Mouse (Mus musculus) liver, adult 2 months (tissue): Measurements from ENCODE around the gene Nfyc. TPM values are rescaled to one million over a fixed set of nuclear protein-coding genes. Genes with fewer than 3 reads are reported as not detected.

Source experiments
- DNase-seq: peaks from one replicate; pipeline ENCODE4 v3.0.0-alpha.2; 2011; ENCODE audit warnings: low read depth, low spot score; ENCODE audit errors: extremely low read depth
- H3K27ac ChIP-seq: fragments of 200-500 bp; replicated peaks from 2 replicates; pipeline ENCODE4 v1.5.1; 2012; ENCODE audit warnings: low read depth, mild to moderate bottlenecking, control low read depth, inconsistent platforms, low read length; ENCODE audit not compliant: insufficient read depth
- H3K27me3 ChIP-seq: fragments of 200-500 bp; 2 replicates; pipeline ENCODE4 v1.6.1; 2012; ENCODE audit warnings: mild to moderate bottlenecking, moderate library complexity, low read length, inconsistent platforms; ENCODE audit not compliant: control insufficient read depth, insufficient read depth
- H3K36me3 ChIP-seq: fragments of 200-500 bp; 2 replicates; pipeline ENCODE4 v1.6.1; 2012; ENCODE audit warnings: low read length, inconsistent platforms; ENCODE audit not compliant: control insufficient read depth, insufficient read depth
- H3K4me1 ChIP-seq: fragments of 200-500 bp; 2 replicates; pipeline ENCODE4 v1.6.1; 2011; ENCODE audit warnings: low read length; ENCODE audit not compliant: control insufficient read depth, insufficient read depth
- H3K4me3 ChIP-seq: fragments of 200-500 bp; 2 replicates; pipeline ENCODE4 v1.5.1; 2011; ENCODE audit warnings: low read depth, mild to moderate bottlenecking, control low read depth, low read length, moderate library complexity; ENCODE audit not compliant: insufficient read depth
- H3K79me2 ChIP-seq: fragments of 200-500 bp; 2 replicates; pipeline ENCODE4 v1.6.1; 2012; ENCODE audit warnings: inconsistent platforms, mild to moderate bottlenecking, low read length, moderate library complexity; ENCODE audit not compliant: control insufficient read depth, insufficient read depth
- H3K9ac ChIP-seq: fragments of 200-500 bp; 2 replicates; pipeline ENCODE4 v1.6.1; 2012; ENCODE audit warnings: low read depth, mild to moderate bottlenecking, control low read depth, inconsistent platforms, low read length
- CTCF ChIP-seq: fragments of 200-500 bp; IDR thresholded peaks from 2 replicates; pipeline ENCODE4 v1.5.1; 2011; ENCODE audit warnings: low read depth, low read length, control low read depth
- POLR2A ChIP-seq: fragments of 200-500 bp; IDR thresholded peaks from 2 replicates; pipeline ENCODE4 v1.6.1; 2011; ENCODE audit warnings: low read length, control low read depth; ENCODE audit not compliant: insufficient read depth; ENCODE audit errors: extremely low read depth
- WGBS: fragments of 180-500 bp; shearing (Covaris S2); methylation state at CpG from one replicate; pipeline ENCODE4 v1.1.7; 2018; 5-methylcytosine and 5-hydroxymethylcytosine counted together
- polyA plus RNA-seq: library from polyadenylated mRNA; depleted of rRNA; stranded (reverse); fragments of >200 nt; gene quantifications from 2 replicates; pipeline ENCODE4 v1.2.3, GENCODE M21; 2012
- total RNA-seq: library from RNA; depleted of rRNA; stranded (reverse); fragments of >200 nt; gene quantifications from 2 replicates; pipeline ENCODE4 v1.2.3, GENCODE M21; 2014

Nfyc gene
- total and polyA plus RNA-seq, 2 experiments: 21.5 to 73.6 TPM

- TF ChIP-seq CTCF (no peak), POLR2A (no peak)
- no peaks in the 10 kb centered on the region for H3K79me2 ChIP-seq
- WGBS: 88% methylated on average over 6 of the region's 6 CpGs
- no peaks in the 10 kb centered on the region for H3K36me3 ChIP-seq
- H3K4me3 ChIP-seq: no peak overlapping the region
- peaks cover 7% of the 10 kb centered on the region; the same call in 1 of the 2 replicates for H3K4me1 ChIP-seq
- H3K9ac ChIP-seq: no peak overlapping the region
- 0 out of 2 replicates have a peak, but pooled peaks cover 5% of the 10 kb centered on the region for H3K27me3 ChIP-seq
- DNase-seq: no peak
- H3K27ac ChIP-seq: no peak overlapping the region
These were observed 98.6 kb downstream of the Nfyc start for GRCm38 (mm10) chr4:120732737-120733136.

GRCm38 (mm10) chr4:120731030-120731644 is 100.2 kb downstream of the Nfyc start:
- WGBS: under 1% methylated on average over 40 of the region's 40 CpGs
- Histone ChIP-seq H3K9ac (peak overlapping the region; percentile 69), H3K4me3 (peak overlapping the region; percentile 71), H3K4me1 (peaks cover 7% of the 10 kb centered on the region; the same call in 1 of the 2 replicates), H3K79me2 (no peaks in the 10 kb centered on the region), H3K27ac (no peak overlapping the region), H3K36me3 (no peaks in the 10 kb centered on the region), H3K27me3 (0 out of 2 replicates have a peak, but pooled peaks cover 5% of the 10 kb centered on the region)
- peak; percentile 17 for DNase-seq
- TF ChIP-seq CTCF (no peak), POLR2A (no peak)

GRCm38 (mm10) chr4:120730574-120730973 is 100.8 kb downstream of the Nfyc start:
- Histone ChIP-seq H3K79me2 (no peaks in the 10 kb centered on the region), H3K36me3 (no peaks in the 10 kb centered on the region), H3K4me1 (peaks cover 7% of the 10 kb centered on the region; the same call in 1 of the 2 replicates), H3K27ac (no peak overlapping the region), H3K27me3 (0 out of 2 replicates have a peak, but pooled peaks cover 5% of the 10 kb centered on the region), H3K9ac (no peak overlapping the region), H3K4me3 (peak overlapping the region; percentile 71; the same call in 1 of the 2 replicates)
- TF ChIP-seq CTCF (no peak), POLR2A (no peak)
- 32% methylated on average over 6 of the region's 6 CpGs for WGBS
- DNase-seq: no peak

- TF ChIP-seq CTCF (no peak), POLR2A (no peak)
- no peak overlapping the region for H3K9ac ChIP-seq
- no peak overlapping the region for H3K4me3 ChIP-seq
- H3K79me2 ChIP-seq: no peaks in the 10 kb centered on the region
- WGBS: 56% methylated on average over 6 of the region's 6 CpGs
- H3K27ac ChIP-seq: no peak overlapping the region
- peak; percentile 9 for DNase-seq
- no peaks in the 10 kb centered on the region for H3K36me3 ChIP-seq
- H3K27me3 ChIP-seq: 0 out of 2 replicates have a peak, but pooled peaks cover 5% of the 10 kb centered on the region
- H3K4me1 ChIP-seq: peaks cover 7% of the 10 kb centered on the region; the same call in 1 of the 2 replicates
These were observed 101.2 kb downstream of the Nfyc start for GRCm38 (mm10) chr4:120730146-120730545.

GRCm38 (mm10) chr4:120729441-120729840 is 101.9 kb downstream of the Nfyc start:
- TF ChIP-seq POLR2A (no peak), CTCF (no peak)
- DNase-seq: no peak
- Histone ChIP-seq H3K36me3 (no peaks in the 10 kb centered on the region), H3K79me2 (no peaks in the 10 kb centered on the region), H3K27ac (no peak overlapping the region), H3K4me3 (no peak overlapping the region), H3K9ac (no peak overlapping the region), H3K27me3 (0 out of 2 replicates have a peak, but pooled peaks cover 5% of the 10 kb centered on the region), H3K4me1 (peaks cover 7% of the 10 kb centered on the region; the same call in 1 of the 2 replicates)
- WGBS: 59% methylated on average over 6 of the region's 6 CpGs

- Histone ChIP-seq H3K36me3 (no peaks in the 10 kb centered on the region), H3K4me1 (peaks cover 7% of the 10 kb centered on the region; the same call in 1 of the 2 replicates), H3K27me3 (0 out of 2 replicates have a peak, but pooled peaks cover 5% of the 10 kb centered on the region), H3K27ac (no peak overlapping the region), H3K79me2 (no peaks in the 10 kb centered on the region), H3K4me3 (no peak overlapping the region), H3K9ac (no peak overlapping the region)
- TF ChIP-seq CTCF (no peak), POLR2A (no peak)
- WGBS: 71% methylated on average over 11 of the region's 11 CpGs
- no peak for DNase-seq
These were observed 103.5 kb downstream of the Nfyc start for GRCm38 (mm10) chr4:120727842-120728241.
